Mouse (Mus musculus) midbrain, embryonic 11.5 days (tissue): ENCODE measurements at regions not wholly inside any gene's neighbourhood (a gene's known extent, or its start where the extent isn't known, plus 50 kb on each side); places are given as distances from the start of the nearest gene placed in this dataset.

Source experiments
- ATAC-seq: fragments of 200-750 bp; cut with Nextera tagmentation; 2 replicates; pipeline ENCODE4 v1.8.0; 2017; ENCODE audit warnings: moderate TSS enrichment, moderate library complexity; ENCODE audit not compliant: low FRiP score
- DNase-seq: peaks from one replicate; pipeline ENCODE4 v3.0.0; 2015; ENCODE audit warnings: low spot score; ENCODE audit errors: missing footprints
- H3K27ac ChIP-seq: fragments of 300-500 bp; sonication (generic); 2 replicates; pipeline ENCODE4 v1.5.1; 2014; ENCODE audit warnings: low read depth, low read length
- H3K27me3 ChIP-seq: fragments of 300-500 bp; sonication (generic); 2 replicates; pipeline ENCODE4 v1.6.1; 2014; ENCODE audit warnings: mild to moderate bottlenecking, low read length, moderate library complexity, mixed read lengths; ENCODE audit not compliant: control insufficient read depth, insufficient read depth
- H3K36me3 ChIP-seq: fragments of 300-500 bp; sonication (generic); 2 replicates; pipeline ENCODE4 v1.6.1; 2014; ENCODE audit warnings: mild to moderate bottlenecking, low read length, moderate library complexity, mixed read lengths; ENCODE audit not compliant: control insufficient read depth, insufficient read depth
- H3K4me1 ChIP-seq: fragments of 300-500 bp; sonication (generic); 2 replicates; pipeline ENCODE4 v1.6.1; 2014; ENCODE audit warnings: low read length; ENCODE audit not compliant: control insufficient read depth, insufficient read depth
- H3K4me2 ChIP-seq: fragments of 300-500 bp; sonication (generic); 2 replicates; pipeline ENCODE4 v1.6.1; 2014; ENCODE audit warnings: mild to moderate bottlenecking, moderate library complexity
- H3K4me3 ChIP-seq: fragments of 300-500 bp; sonication (generic); 2 replicates; pipeline ENCODE4 v1.5.1; 2014; ENCODE audit warnings: low read depth, low read length
- H3K9ac ChIP-seq: fragments of 300-500 bp; sonication (generic); 2 replicates; pipeline ENCODE4 v1.6.1; 2014; ENCODE audit warnings: low read length
- H3K9me3 ChIP-seq: fragments of 300-500 bp; sonication (generic); 2 replicates; pipeline ENCODE4 v1.6.1; 2016; ENCODE audit warnings: low read length; ENCODE audit not compliant: control insufficient read depth
- WGBS: fragments of 180-500 bp; shearing (Covaris S2); extraction: QIAGEN DNeasy Blood & Tissue Kit; methylation state at CpG from one replicate; pipeline ENCODE4 v1.1.7; 2014; 5-methylcytosine and 5-hydroxymethylcytosine counted together

DNA sequence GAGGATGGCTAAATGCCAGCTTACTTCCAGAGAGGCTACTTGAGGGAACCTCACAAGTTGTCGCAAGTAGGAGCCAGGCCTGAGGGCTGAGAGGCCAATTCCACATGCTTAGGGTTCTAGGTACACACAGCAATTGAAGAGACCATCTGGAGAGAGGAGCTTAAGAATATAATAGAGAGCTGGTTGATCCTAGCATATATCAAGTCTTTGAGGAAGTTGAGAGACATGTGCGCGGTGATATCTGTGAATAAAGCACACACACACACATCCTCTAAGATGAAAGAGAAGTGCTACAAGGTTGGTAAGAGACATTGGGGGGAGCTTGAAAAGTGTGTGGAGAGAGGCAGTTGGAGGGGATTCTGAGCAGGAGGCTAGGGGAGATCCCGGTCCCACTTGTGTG, 189.5 kb downstream of the Zfp462 start:
- Histone ChIP-seq H3K4me2 (no peak overlapping the region), H3K27me3 (no peaks in the 10 kb centered on the region), H3K4me3 (no peak overlapping the region), H3K4me1 (peaks cover 4% of the 10 kb centered on the region; the same call in 1 of the 2 replicates), H3K9me3 (no peaks in the 10 kb centered on the region), H3K9ac (no peak overlapping the region), H3K27ac (no peak overlapping the region), H3K36me3 (no peaks in the 10 kb centered on the region)
- no peak for DNase-seq
- WGBS: 89% methylated on average over 4 of the region's 4 CpGs
- ATAC-seq: no peak

GRCm38 (mm10) chr4:55134791-55135190, 189.9 kb downstream of the Zfp462 start:
- 62% methylated on average over 4 of the region's 4 CpGs for WGBS
- ATAC-seq (no peak), DNase-seq (no peak)
- H3K4me3 ChIP-seq: no peak overlapping the region
- no peaks in the 10 kb centered on the region for H3K9me3 ChIP-seq
- no peak overlapping the region for H3K27ac ChIP-seq
- no peak overlapping the region for H3K9ac ChIP-seq
- no peak overlapping the region for H3K4me2 ChIP-seq
- H3K27me3 ChIP-seq: no peaks in the 10 kb centered on the region
- H3K4me1 ChIP-seq: peaks cover 4% of the 10 kb centered on the region; the same call in 1 of the 2 replicates
- H3K36me3 ChIP-seq: no peaks in the 10 kb centered on the region

GRCm38 (mm10) chr4:55136283-55136682, 191.4 kb downstream of the Zfp462 start:
- ATAC-seq: peak; percentile 61; the same call in 1 of the 2 replicates
- peaks cover 4% of the 10 kb centered on the region; the same call in 1 of the 2 replicates for H3K4me1 ChIP-seq
- 5% methylated on average over 9 of the region's 9 CpGs for WGBS
- no peak overlapping the region for H3K9ac ChIP-seq
- peak; percentile 87 for DNase-seq
- peak overlapping the region; percentile 10; the same call in 1 of the 2 replicates for H3K4me2 ChIP-seq
- H3K9me3 ChIP-seq: no peaks in the 10 kb centered on the region
- no peak overlapping the region for H3K27ac ChIP-seq
- no peak overlapping the region for H3K4me3 ChIP-seq
- H3K36me3 ChIP-seq: no peaks in the 10 kb centered on the region
- H3K27me3 ChIP-seq: no peaks in the 10 kb centered on the region

- Histone ChIP-seq H3K4me2 (no peak overlapping the region), H3K36me3 (no peaks in the 10 kb centered on the region), H3K4me3 (no peak overlapping the region), H3K4me1 (peaks cover 4% of the 10 kb centered on the region; the same call in 1 of the 2 replicates), H3K9ac (no peak overlapping the region), H3K27ac (no peak overlapping the region), H3K27me3 (no peaks in the 10 kb centered on the region), H3K9me3 (no peaks in the 10 kb centered on the region)
- no peak for ATAC-seq
- WGBS: 94% methylated on average over 2 of the region's 2 CpGs
- DNase-seq: no peak
Measured at GRCm38 (mm10) chr4:55137781-55138394, 193.0 kb downstream of the Zfp462 start.

DNA sequence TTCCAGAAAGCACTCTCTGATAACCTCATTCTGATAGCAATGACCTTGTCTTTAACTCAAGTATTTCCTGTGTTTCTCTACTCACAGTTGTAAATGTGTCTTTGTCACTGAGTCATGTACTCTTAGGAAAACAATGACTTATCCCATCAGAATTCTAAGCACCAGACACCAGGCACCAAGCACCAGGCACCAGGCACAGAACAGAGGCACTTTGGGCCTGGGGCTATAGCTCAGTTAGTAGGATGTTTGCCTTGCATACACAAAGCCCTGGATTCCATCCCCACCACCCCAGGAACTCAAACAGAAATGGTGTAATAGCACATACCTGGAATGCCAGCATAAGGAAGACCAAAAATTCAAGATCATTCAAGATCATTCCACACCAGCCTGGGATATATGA, 196.5 kb downstream of the Zfp462 start:
- no peaks in the 10 kb centered on the region for H3K27me3 ChIP-seq
- H3K9me3 ChIP-seq: no peaks in the 10 kb centered on the region
- H3K4me2 ChIP-seq: no peak overlapping the region
- H3K27ac ChIP-seq: no peak overlapping the region
- ATAC-seq (no peak), DNase-seq (no peak)
- H3K36me3 ChIP-seq: no peaks in the 10 kb centered on the region
- H3K4me3 ChIP-seq: no peak overlapping the region
- no peak overlapping the region for H3K9ac ChIP-seq
- H3K4me1 ChIP-seq: peaks cover 6% of the 10 kb centered on the region; the same call in 1 of the 2 replicates

DNA sequence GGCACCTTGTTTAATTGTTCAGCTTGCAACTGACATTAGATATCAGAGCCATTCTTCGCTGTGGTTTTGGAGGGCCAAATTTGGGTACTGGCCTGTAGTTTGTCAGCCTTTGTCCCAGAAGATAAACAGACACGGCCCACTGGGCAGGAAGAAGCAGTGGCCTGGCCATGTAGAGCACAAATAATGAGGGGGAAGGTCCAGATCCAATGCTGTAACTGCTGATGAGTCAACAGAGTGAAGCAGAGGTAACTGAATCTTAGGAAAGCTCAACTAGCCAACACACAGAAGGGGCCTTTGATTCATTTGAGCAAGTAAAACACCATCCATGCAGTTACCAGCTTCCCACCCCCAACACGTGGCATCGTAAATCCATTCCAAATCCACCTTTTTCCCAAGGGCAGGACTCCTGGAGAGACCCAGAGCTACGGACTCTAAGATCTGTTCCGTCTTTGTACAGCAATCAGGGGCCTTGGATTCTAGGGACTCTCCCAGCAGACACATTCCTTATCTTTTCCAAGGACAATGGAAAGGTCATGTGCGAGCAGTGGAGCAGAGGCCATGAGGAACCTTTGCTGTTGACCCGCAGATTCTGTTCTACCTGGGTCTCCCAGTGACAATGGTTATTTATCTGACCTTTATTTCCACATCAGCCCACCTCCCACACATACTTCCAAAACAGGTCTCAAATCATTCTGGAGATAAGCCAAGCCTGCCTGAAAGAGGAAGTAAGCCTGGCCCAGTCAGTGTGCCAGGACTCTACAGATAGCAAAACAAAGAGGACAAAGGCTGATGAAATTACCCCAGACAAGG, 197.3 kb downstream of the Zfp462 start:
- no peak for ATAC-seq
- no peak overlapping the region for H3K9ac ChIP-seq
- no peak overlapping the region for H3K27ac ChIP-seq

GRCm38 (mm10) chr4:55143400-55143799, 198.6 kb downstream of the Zfp462 start:
- ATAC-seq (no peak), DNase-seq (no peak)
- Histone ChIP-seq H3K4me1 (peaks cover 3% of the 10 kb centered on the region; the same call in 1 of the 2 replicates), H3K27me3 (no peaks in the 10 kb centered on the region), H3K4me2 (no peak overlapping the region), H3K9ac (no peak overlapping the region), H3K9me3 (no peaks in the 10 kb centered on the region), H3K4me3 (no peak overlapping the region), H3K27ac (no peak overlapping the region), H3K36me3 (no peaks in the 10 kb centered on the region)

More for the DNA sequence above, 197.3 kb downstream of the Zfp462 start:
- Histone ChIP-seq H3K9me3 (no peaks in the 10 kb centered on the region), H3K4me2 (no peak overlapping the region), H3K4me1 (peaks cover 3% of the 10 kb centered on the region; the same call in 1 of the 2 replicates), H3K27me3 (no peaks in the 10 kb centered on the region), H3K4me3 (no peak overlapping the region), H3K36me3 (no peaks in the 10 kb centered on the region)
- WGBS: 76% methylated on average over 8 of the region's 8 CpGs
- no peak for DNase-seq

- 47% methylated on average over 1 of the region's 1 CpGs for WGBS
- no peak overlapping the region for H3K4me2 ChIP-seq
- H3K27ac ChIP-seq: no peak overlapping the region
- no peaks in the 10 kb centered on the region for H3K27me3 ChIP-seq
- H3K4me1 ChIP-seq: peaks cover 3% of the 10 kb centered on the region; the same call in 1 of the 2 replicates
- no peak overlapping the region for H3K9ac ChIP-seq
- ATAC-seq: 0 out of 2 replicates have a peak, but pooled peaks have one; percentile 11
- DNase-seq: no peak
- H3K4me3 ChIP-seq: no peak overlapping the region
- H3K9me3 ChIP-seq: no peaks in the 10 kb centered on the region; the same call in 1 of the 2 replicates
- no peaks in the 10 kb centered on the region for H3K36me3 ChIP-seq
Measured at GRCm38 (mm10) chr4:55144995-55145394, 200.1 kb downstream of the Zfp462 start.

DNA sequence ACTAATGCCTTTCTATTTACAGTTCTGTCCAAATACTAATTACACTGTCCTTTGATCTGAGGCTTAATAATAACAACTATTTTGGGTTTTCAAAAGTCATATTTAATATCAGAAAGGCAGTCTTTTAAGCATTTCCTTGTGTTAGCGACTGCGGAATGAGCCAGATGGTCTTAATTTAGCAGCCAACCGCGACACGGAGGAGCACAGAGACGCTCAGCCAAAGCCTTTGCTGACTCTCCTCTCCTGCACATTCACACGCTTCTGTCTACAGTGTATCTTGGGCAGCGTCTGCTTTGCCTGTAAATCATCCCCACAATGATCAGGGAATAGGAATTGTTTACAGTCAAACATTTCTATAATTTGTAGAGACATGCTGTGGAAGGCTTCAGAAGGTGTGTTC, 201.1 kb downstream of the Zfp462 start:
- DNase-seq: no peak
- Histone ChIP-seq H3K4me3 (no peak overlapping the region), H3K9ac (no peak overlapping the region), H3K4me1 (peaks cover 3% of the 10 kb centered on the region; the same call in 1 of the 2 replicates), H3K4me2 (no peak overlapping the region), H3K27me3 (no peaks in the 10 kb centered on the region), H3K27ac (no peak overlapping the region), H3K9me3 (no peaks in the 10 kb centered on the region; the same call in 1 of the 2 replicates), H3K36me3 (no peaks in the 10 kb centered on the region)
- ATAC-seq: no peak
- WGBS: 52% methylated on average over 8 of the region's 8 CpGs
